Mouse (Mus musculus) lung, postnatal 0 days (tissue): ENCODE measurements around the gene 4930402F06Rik.

Experiments
- CTCF ChIP-seq: IDR thresholded peaks from 2 replicates; pipeline ENCODE4 v1.5.1; 2016; ENCODE audit warnings: antibody characterized with exemption, mild to moderate bottlenecking
- EP300 ChIP-seq: IDR thresholded peaks from 2 replicates; pipeline ENCODE4 v1.6.1; 2016; ENCODE audit warnings: antibody characterized with exemption, mild to moderate bottlenecking, control low read depth

DNA sequence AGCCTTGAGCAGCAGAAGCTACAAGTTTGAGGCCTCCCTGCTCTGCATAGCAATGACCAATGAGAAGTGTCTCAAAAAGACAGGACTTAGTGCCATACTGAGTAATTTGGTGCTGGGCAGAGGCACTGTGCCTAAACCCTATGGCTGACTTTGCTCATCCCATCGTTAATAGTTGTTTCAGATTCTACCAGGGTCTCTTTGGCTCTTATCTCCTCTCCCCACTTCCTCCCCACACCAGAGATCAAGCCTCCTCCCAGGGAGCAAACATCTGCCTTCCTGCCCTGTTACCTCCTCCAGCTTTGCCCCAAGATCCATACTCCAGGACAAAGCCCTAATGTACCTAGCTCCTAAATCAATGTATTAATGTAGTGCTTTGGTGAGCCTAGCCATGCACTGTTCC, 20.3 kb upstream of the 4930402F06Rik start:
- TF ChIP-seq CTCF = no peak
- no peak for TF ChIP-seq EP300
